Mouse (Mus musculus): ENCODE data around the gene Lce1j. TPM values are rescaled to one million over a fixed set of nuclear protein-coding genes. Genes with fewer than 3 reads are reported as not detected.

The Lce1j gene
- not detected in 2 replicates for polyA plus RNA-seq (2012; rRNA removed)

GRCm38 (mm10) chr3:92790414-92790813 lies at the start of gene Lce1j:
Gene Lce1j, minus strand, starts transcription at chr3:92790514.

GRCm38 (mm10) chr3:92827108-92827507 lies 36.8 kb upstream of the Lce1j start, which contains the start of gene Kprp:
Gene Kprp, minus strand, starts transcription at chr3:92827247.

GRCm38 (mm10) chr3:92807791-92808190 lies 17.5 kb upstream of the Lce1j start, which contains the start of gene Lce1k:
Gene Lce1k, minus strand, starts transcription at chr3:92807891.

GRCm38 (mm10) chr3:92778799-92779198 lies 11.5 kb downstream of the Lce1j start, which contains the start of gene Lce1i:
Gene Lce1i, minus strand, starts transcription at chr3:92778899.

GRCm38 (mm10) chr3:92764965-92765364 lies 25.3 kb downstream of the Lce1j start, which contains the start of gene Lce1h:
Gene Lce1h, minus strand, starts transcription at chr3:92765065.

GRCm38 (mm10) chr3:92752238-92752637 lies 38.1 kb downstream of the Lce1j start, which contains the start of gene Lce1g:
Gene Lce1g, minus strand, starts transcription at chr3:92752338.

GRCm38 (mm10) chr3:92738996-92739395 lies 51.3 kb downstream of the Lce1j start, which contains the start of gene Gm38119:
Gene Gm38119, minus strand, starts transcription at chr3:92739096.

Other genes with a start within 250 kb of the Lce1j start
- gene Ivl, start 216.8 kb downstream of the Lce1j start, polyA plus RNA-seq (2012; rRNA removed): 0.03 TPM in 2 replicates
- gene Smcp, start 201.5 kb downstream of the Lce1j start, polyA plus RNA-seq (2012; rRNA removed): 0.03 TPM in 1 of 2 replicates, not detected in the other
- gene 2210017I01Rik, start 183.0 kb downstream of the Lce1j start, polyA plus RNA-seq (2012; rRNA removed): not detected in 2 replicates
- gene Lce6a, start 168.9 kb downstream of the Lce1j start, polyA plus RNA-seq (2012; rRNA removed): not detected in 2 replicates
- not detected in 2 replicates for gene Lce1a1, start 142.2 kb downstream of the Lce1j start, polyA plus RNA-seq (2012; rRNA removed)
- not detected in 2 replicates for gene Lce1b, start 133.6 kb downstream of the Lce1j start, polyA plus RNA-seq (2012; rRNA removed)
- not detected in 2 replicates for gene Lce1a2, start 120.2 kb downstream of the Lce1j start, polyA plus RNA-seq (2012; rRNA removed)
- not detected in 2 replicates for gene Lce1c, start 111.3 kb downstream of the Lce1j start, polyA plus RNA-seq (2012; rRNA removed)
- not detected in 2 replicates for gene Lce1d, start 103.3 kb downstream of the Lce1j start, polyA plus RNA-seq (2012; rRNA removed)
- gene Lce1e, start 81.4 kb downstream of the Lce1j start, polyA plus RNA-seq (2012; rRNA removed): not detected in 2 replicates
- gene Lce1f, start 70.2 kb downstream of the Lce1j start, polyA plus RNA-seq (2012; rRNA removed): not detected in 2 replicates
- gene Gm38119, start 51.4 kb downstream of the Lce1j start, polyA plus RNA-seq (2012; rRNA removed): not detected in 2 replicates
- not detected in 2 replicates for gene Lce1g, start 38.2 kb downstream of the Lce1j start, polyA plus RNA-seq (2012; rRNA removed)
- gene Lce1h, start 25.4 kb downstream of the Lce1j start, polyA plus RNA-seq (2012; rRNA removed): not detected in 2 replicates
- gene Lce1i, start 11.6 kb downstream of the Lce1j start, polyA plus RNA-seq (2012; rRNA removed): not detected in 2 replicates
- not detected in 2 replicates for gene Lce1k, start 17.4 kb upstream of the Lce1j start, polyA plus RNA-seq (2012; rRNA removed)
- gene Kprp, start 36.7 kb upstream of the Lce1j start, polyA plus RNA-seq (2012; rRNA removed): not detected in 2 replicates
- gene Lce1l, start 60.8 kb upstream of the Lce1j start, polyA plus RNA-seq (2012; rRNA removed): not detected in 2 replicates
- gene 2310050C09Rik, start 79.7 kb upstream of the Lce1j start, polyA plus RNA-seq (2012; rRNA removed): not detected in 2 replicates
- gene Lce3a, start 135.7 kb upstream of the Lce1j start, polyA plus RNA-seq (2012; rRNA removed): not detected in 2 replicates
- not detected in 2 replicates for gene Lce3b, start 142.5 kb upstream of the Lce1j start, polyA plus RNA-seq (2012; rRNA removed)
- not detected in 2 replicates for gene Lce3c, start 154.0 kb upstream of the Lce1j start, polyA plus RNA-seq (2012; rRNA removed)
- gene Lce3d, start 166.9 kb upstream of the Lce1j start, polyA plus RNA-seq (2012; rRNA removed): not detected in 2 replicates
- gene Lce3e, start 176.5 kb upstream of the Lce1j start, polyA plus RNA-seq (2012; rRNA removed): not detected in 2 replicates
- not detected in 2 replicates for gene Lce3f, start 201.7 kb upstream of the Lce1j start, polyA plus RNA-seq (2012; rRNA removed)
- 0.05 TPM in 1 of 2 replicates, not detected in the other for gene Crct1, start 225.2 kb upstream of the Lce1j start, polyA plus RNA-seq (2012; rRNA removed)
- gene Lce1m, start 228.5 kb upstream of the Lce1j start, polyA plus RNA-seq (2012; rRNA removed): not detected in 2 replicates